Mouse (Mus musculus) heart, embryonic 16.5 days (tissue): ENCODE results near the gene Kcnk13. TPM values are rescaled to one million over a fixed set of nuclear protein-coding genes. Genes with fewer than 3 reads are reported as not detected.

Experiments
- ATAC-seq: fragments of 200-750 bp; cut with Nextera tagmentation; replicated peaks from 2 replicates; pipeline ENCODE4 v1.8.0; 2017; ENCODE audit warnings: moderate number of reproducible peaks; ENCODE audit not compliant: insufficient read depth, low FRiP score; ENCODE audit errors: extremely low read depth
- H3K27ac ChIP-seq: fragments of 300-500 bp; sonication (generic); 2 replicates; pipeline ENCODE4 v1.5.1; 2014; ENCODE audit warnings: mild to moderate bottlenecking, low read length, control low read depth, moderate library complexity
- H3K27me3 ChIP-seq: fragments of 300-500 bp; sonication (generic); 2 replicates; pipeline ENCODE4 v1.6.1; 2014; ENCODE audit warnings: low read length, mixed read lengths; ENCODE audit not compliant: control insufficient read depth, insufficient read depth
- H3K36me3 ChIP-seq: fragments of 300-500 bp; sonication (generic); 2 replicates; pipeline ENCODE4 v1.6.1; 2014; ENCODE audit not compliant: control insufficient read depth, insufficient read depth
- H3K4me1 ChIP-seq: fragments of 300-500 bp; sonication (generic); 2 replicates; pipeline ENCODE4 v1.6.1; 2014; ENCODE audit warnings: low read length, mixed read lengths; ENCODE audit not compliant: control insufficient read depth, insufficient read depth
- H3K4me2 ChIP-seq: fragments of 300-500 bp; sonication (generic); 2 replicates; pipeline ENCODE4 v1.6.1; 2014; ENCODE audit warnings: low read depth, mild to moderate bottlenecking, control low read depth, low read length
- H3K4me3 ChIP-seq: fragments of 300-500 bp; sonication (generic); 2 replicates; pipeline ENCODE4 v1.5.1; 2014; ENCODE audit warnings: mild to moderate bottlenecking, control low read depth, low read length
- H3K9ac ChIP-seq: fragments of 300-500 bp; sonication (generic); 2 replicates; pipeline ENCODE4 v1.6.1; 2014; ENCODE audit warnings: low read length, control low read depth
- H3K9me3 ChIP-seq: fragments of 300-500 bp; sonication (generic); replicated peaks from 2 replicates; pipeline ENCODE4 v1.6.1; 2016; ENCODE audit warnings: low read length; ENCODE audit not compliant: control insufficient read depth
- WGBS: fragments of 180-500 bp; shearing (Covaris S2); extraction: QIAGEN DNeasy Blood & Tissue Kit; methylation state at CpG from one replicate; pipeline ENCODE4 v1.1.7; 2014; 5-methylcytosine and 5-hydroxymethylcytosine counted together
- polyA plus RNA-seq: library from polyadenylated mRNA; unstranded; fragments of >200 nt; fragmentation: Nextera tagmentation; extraction: Ambion mirVana; gene quantifications from 2 replicates; pipeline ENCODE4 v1.2.1, GENCODE M21; 2015

Kcnk13 gene
- polyA plus RNA-seq, 1 experiment from 2014 or later: 0.22 TPM

GRCm38 (mm10) chr12:99933630-99934029, 30.7 kb upstream of the Kcnk13 start:
- Histone ChIP-seq H3K4me2 (no peak overlapping the region), H3K27ac (no peak overlapping the region), H3K9ac (no peak overlapping the region), H3K36me3 (0 out of 2 replicates have a peak, but pooled peaks cover 4% of the 10 kb centered on the region), H3K4me1 (no peaks in the 10 kb centered on the region), H3K9me3 (no peaks in the 10 kb centered on the region), H3K27me3 (no peaks in the 10 kb centered on the region), H3K4me3 (no peak overlapping the region)
- 86% methylated on average over 3 of the region's 3 CpGs for WGBS
- no peak for ATAC-seq

GRCm38 (mm10) chr12:99935403-99935802, 28.9 kb upstream of the Kcnk13 start:
- 0 out of 2 replicates have a peak, but pooled peaks cover 2% of the 10 kb centered on the region for H3K36me3 ChIP-seq
- H3K27ac ChIP-seq: no peak overlapping the region
- no peak overlapping the region for H3K4me3 ChIP-seq
- no peaks in the 10 kb centered on the region for H3K27me3 ChIP-seq
- H3K4me2 ChIP-seq: no peak overlapping the region
- H3K9ac ChIP-seq: no peak overlapping the region
- no peak for ATAC-seq
- H3K4me1 ChIP-seq: 0 out of 2 replicates have a peak, but pooled peaks cover 3% of the 10 kb centered on the region
- 91% methylated on average over 8 of the region's 8 CpGs for WGBS
- H3K9me3 ChIP-seq: no peaks in the 10 kb centered on the region

GRCm38 (mm10) chr12:99938476-99938875, 25.8 kb upstream of the Kcnk13 start:
- 62% methylated on average over 4 of the region's 4 CpGs for WGBS
- Histone ChIP-seq H3K9me3 (no peaks in the 10 kb centered on the region), H3K4me1 (0 out of 2 replicates have a peak, but pooled peaks cover 3% of the 10 kb centered on the region), H3K27ac (no peak overlapping the region), H3K27me3 (no peaks in the 10 kb centered on the region), H3K4me3 (no peak overlapping the region), H3K9ac (no peak overlapping the region), H3K4me2 (no peak overlapping the region), H3K36me3 (peaks cover 2% of the 10 kb centered on the region; the same call in 1 of the 2 replicates)
- no peak for ATAC-seq

GRCm38 (mm10) chr12:99939179-99939578, 25.1 kb upstream of the Kcnk13 start:
- WGBS: 79% methylated on average over 6 of the region's 6 CpGs
- ATAC-seq: no peak
- Histone ChIP-seq H3K27ac (no peak overlapping the region), H3K4me3 (no peak overlapping the region), H3K36me3 (peaks cover 5% of the 10 kb centered on the region; the same call in 1 of the 2 replicates), H3K9me3 (no peaks in the 10 kb centered on the region), H3K4me1 (0 out of 2 replicates have a peak, but pooled peaks cover 3% of the 10 kb centered on the region), H3K4me2 (no peak overlapping the region), H3K9ac (no peak overlapping the region), H3K27me3 (no peaks in the 10 kb centered on the region)

GRCm38 (mm10) chr12:99940704-99941103, 23.6 kb upstream of the Kcnk13 start:
- Histone ChIP-seq H3K27ac (no peak overlapping the region), H3K27me3 (no peaks in the 10 kb centered on the region), H3K9me3 (no peaks in the 10 kb centered on the region), H3K4me3 (no peak overlapping the region), H3K9ac (no peak overlapping the region), H3K4me2 (no peak overlapping the region), H3K4me1 (0 out of 2 replicates have a peak, but pooled peaks cover 3% of the 10 kb centered on the region), H3K36me3 (peaks cover 5% of the 10 kb centered on the region; the same call in 1 of the 2 replicates)
- WGBS: 85% methylated on average over 7 of the region's 7 CpGs
- no peak for ATAC-seq

- H3K27me3 ChIP-seq: no peaks in the 10 kb centered on the region
- no peak overlapping the region for H3K9ac ChIP-seq
- H3K9me3 ChIP-seq: no peaks in the 10 kb centered on the region
- H3K4me3 ChIP-seq: no peak overlapping the region
- no peak overlapping the region for H3K4me2 ChIP-seq
- no peak for ATAC-seq
- 0 out of 2 replicates have a peak, but pooled peaks cover 3% of the 10 kb centered on the region for H3K4me1 ChIP-seq
- H3K27ac ChIP-seq: no peak overlapping the region
- peaks cover 8% of the 10 kb centered on the region; the same call in 1 of the 2 replicates for H3K36me3 ChIP-seq
- WGBS: 66% methylated on average over 8 of the region's 8 CpGs
These were observed 21.9 kb upstream of the Kcnk13 start for GRCm38 (mm10) chr12:99942441-99942840.

GRCm38 (mm10) chr12:99952928-99953327, 11.4 kb upstream of the Kcnk13 start:
- 59% methylated on average over 7 of the region's 7 CpGs for WGBS
- no peaks in the 10 kb centered on the region for H3K9me3 ChIP-seq
- no peak overlapping the region for H3K4me2 ChIP-seq
- no peak overlapping the region for H3K9ac ChIP-seq
- H3K36me3 ChIP-seq: peaks cover 3% of the 10 kb centered on the region; the same call in 1 of the 2 replicates
- ATAC-seq: no peak
- H3K27me3 ChIP-seq: no peaks in the 10 kb centered on the region
- no peaks in the 10 kb centered on the region for H3K4me1 ChIP-seq
- no peak overlapping the region for H3K27ac ChIP-seq
- H3K4me3 ChIP-seq: no peak overlapping the region

GRCm38 (mm10) chr12:99956411-99956810, 7.9 kb upstream of the Kcnk13 start:
- H3K36me3 ChIP-seq: peaks cover 3% of the 10 kb centered on the region; the same call in 1 of the 2 replicates
- no peaks in the 10 kb centered on the region for H3K4me1 ChIP-seq
- 78% methylated on average over 7 of the region's 7 CpGs for WGBS
- H3K27ac ChIP-seq: no peak overlapping the region
- no peak overlapping the region for H3K4me2 ChIP-seq
- no peaks in the 10 kb centered on the region for H3K9me3 ChIP-seq
- no peak overlapping the region for H3K4me3 ChIP-seq
- H3K27me3 ChIP-seq: no peaks in the 10 kb centered on the region
- H3K9ac ChIP-seq: no peak overlapping the region
- no peak for ATAC-seq

- Histone ChIP-seq H3K36me3 (peaks cover 3% of the 10 kb centered on the region; the same call in 1 of the 2 replicates), H3K27ac (no peak overlapping the region), H3K9me3 (no peaks in the 10 kb centered on the region), H3K9ac (no peak overlapping the region), H3K27me3 (peaks cover 7% of the 10 kb centered on the region), H3K4me1 (no peaks in the 10 kb centered on the region), H3K4me3 (no peak overlapping the region), H3K4me2 (no peak overlapping the region)
- 72% methylated on average over 9 of the region's 9 CpGs for WGBS
- no peak for ATAC-seq
These were observed 5.9 kb upstream of the Kcnk13 start for GRCm38 (mm10) chr12:99958068-99959060.
